Mouse (Mus musculus): ENCODE results near the gene Rassf8. TPM values are rescaled to one million over a fixed set of nuclear protein-coding genes. Genes with fewer than 3 reads are reported as not detected.

Gene Rassf8
- polyA plus RNA-seq, 1 experiment from 2014 or later: 8.7 TPM

DNA sequence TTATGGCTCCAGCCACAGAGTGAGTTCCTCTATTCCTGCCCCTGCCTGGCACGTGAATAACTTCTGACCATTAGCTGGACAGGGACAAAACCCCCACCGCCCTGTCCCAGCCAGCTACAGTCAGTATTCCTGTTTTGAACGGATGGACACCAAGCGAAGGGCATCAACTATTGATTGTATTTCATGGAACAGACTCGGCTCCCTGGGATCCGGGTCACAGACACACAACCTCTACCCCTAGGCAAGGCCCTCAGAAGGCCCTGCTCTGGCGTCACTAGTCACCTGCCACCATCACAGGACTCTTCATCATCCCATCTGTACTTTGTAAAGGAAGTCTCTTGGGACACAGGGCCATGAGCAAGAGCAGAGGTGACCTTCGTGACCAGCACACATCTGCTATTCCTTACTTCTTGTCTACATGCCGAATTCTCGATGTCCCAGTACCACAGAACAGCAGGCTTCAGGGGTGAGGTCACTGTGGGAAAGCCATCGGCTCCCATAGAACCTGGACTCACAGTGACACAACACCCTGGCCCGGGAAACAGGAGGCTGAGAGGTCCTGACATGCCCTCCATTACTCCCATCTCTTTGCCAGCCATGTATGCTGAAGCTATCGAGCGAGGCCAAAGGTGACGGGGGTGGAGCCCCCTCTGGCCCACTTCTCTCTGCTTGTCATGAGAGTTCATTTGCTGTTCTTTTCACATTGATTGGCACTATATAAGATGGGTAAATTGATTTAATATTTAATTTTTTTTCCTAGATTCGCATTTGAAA is 82.7 kb downstream of the Rassf8 start:
- Histone ChIP-seq H3K4me2 (replicated peaks) (no peak overlapping the region), H3K36me3 (no peaks in the 10 kb centered on the region), H3K4me1 (no peaks in the 10 kb centered on the region), H3K9me3 (replicated peaks) (no peaks in the 10 kb centered on the region), H3K27me3 (no peaks in the 10 kb centered on the region), H3K27ac (replicated peaks) (no peak overlapping the region), H3K9ac (no peak overlapping the region), H3K4me3 (replicated peaks) (no peak overlapping the region)
- ATAC-seq (ENCODE audit: insufficient number of reproducible peaks, low FRiP score, low TSS enrichment, low read depth): no peak
- WGBS: 64% methylated on average over 16 of the region's 16 CpGs

DNA sequence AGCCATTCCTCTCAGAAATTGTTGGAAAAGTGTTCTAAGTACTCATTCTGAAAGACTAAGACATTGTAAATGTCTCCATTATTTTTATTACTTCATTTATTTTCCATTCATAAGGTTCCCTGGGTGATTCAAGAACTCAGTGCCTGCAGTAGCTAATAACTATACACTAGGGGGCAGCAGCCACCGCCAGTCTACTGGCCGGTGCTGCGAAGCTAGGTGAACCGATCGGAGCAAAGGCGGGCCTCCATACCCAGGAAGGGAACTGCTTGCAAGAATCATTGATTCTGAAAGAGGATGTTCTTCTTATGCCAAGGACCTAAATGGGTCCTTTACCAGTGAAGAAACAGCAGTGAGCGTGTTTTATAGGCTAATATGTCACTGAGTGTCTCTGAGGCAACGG is 83.6 kb downstream of the Rassf8 start:
- H3K4me3 ChIP-seq (replicated peaks): no peak overlapping the region
- H3K27me3 ChIP-seq: no peaks in the 10 kb centered on the region
- H3K27ac ChIP-seq (replicated peaks): no peak overlapping the region
- H3K9me3 ChIP-seq (replicated peaks): no peaks in the 10 kb centered on the region
- no peaks in the 10 kb centered on the region for H3K36me3 ChIP-seq
- WGBS: 19% methylated on average over 8 of the region's 8 CpGs
- no peak overlapping the region for H3K4me2 ChIP-seq (replicated peaks)
- no peak overlapping the region for H3K9ac ChIP-seq
- ATAC-seq (ENCODE audit: insufficient number of reproducible peaks, low FRiP score, low TSS enrichment, low read depth): no peak
- no peaks in the 10 kb centered on the region for H3K4me1 ChIP-seq

DNA sequence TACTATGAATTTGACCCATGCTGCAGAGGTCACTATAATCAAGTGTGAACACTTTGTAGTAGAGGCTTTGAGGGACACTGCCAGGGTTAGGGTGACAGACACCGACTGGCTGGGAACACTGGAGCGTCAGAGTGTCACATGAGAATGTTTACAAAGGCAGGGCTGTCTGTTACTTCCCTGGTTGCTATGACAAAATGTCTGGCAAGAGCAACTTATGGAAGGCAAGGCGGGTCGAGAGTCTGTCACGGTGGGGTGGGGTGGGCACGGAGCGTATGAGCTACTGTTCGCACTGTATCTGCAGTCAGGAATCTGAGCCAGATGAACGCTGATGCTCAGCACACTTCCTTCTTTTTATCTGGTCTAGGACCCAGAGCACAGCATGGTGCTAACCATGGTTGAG is 84.1 kb downstream of the Rassf8 start:
- no peaks in the 10 kb centered on the region for H3K36me3 ChIP-seq
- H3K4me1 ChIP-seq: no peaks in the 10 kb centered on the region
- no peak overlapping the region for H3K4me2 ChIP-seq (replicated peaks)
- no peak for ATAC-seq (ENCODE audit: insufficient number of reproducible peaks, low FRiP score, low TSS enrichment, low read depth)
- H3K27me3 ChIP-seq: no peaks in the 10 kb centered on the region
- H3K27ac ChIP-seq (replicated peaks): no peak overlapping the region
- H3K4me3 ChIP-seq (replicated peaks): no peak overlapping the region
- 48% methylated on average over 9 of the region's 9 CpGs for WGBS
- no peaks in the 10 kb centered on the region for H3K9me3 ChIP-seq (replicated peaks)
- H3K9ac ChIP-seq: no peak overlapping the region

DNA sequence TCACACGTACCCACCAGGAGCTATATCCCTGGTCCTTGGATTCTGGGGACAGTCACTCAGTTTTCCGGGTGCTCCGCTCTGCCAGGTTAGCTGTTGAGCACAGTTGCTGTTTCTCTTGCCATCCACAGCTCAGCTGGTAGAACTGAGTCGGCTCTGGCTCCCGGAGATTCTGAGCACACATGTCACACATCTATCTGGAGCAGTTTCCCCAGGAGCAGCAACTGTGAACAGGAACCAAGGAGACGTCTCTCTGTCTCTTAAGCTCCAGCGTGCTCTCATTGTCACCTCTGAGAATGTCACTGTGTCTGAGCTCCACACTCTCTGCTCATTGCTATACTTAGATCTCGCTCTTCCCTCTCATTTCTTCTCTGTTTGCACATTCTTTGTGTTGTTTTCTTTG is 86.4 kb downstream of the Rassf8 start:
- no peak overlapping the region for H3K4me2 ChIP-seq (replicated peaks)
- no peak for ATAC-seq (ENCODE audit: insufficient number of reproducible peaks, low FRiP score, low TSS enrichment, low read depth)
- H3K9me3 ChIP-seq (replicated peaks): no peaks in the 10 kb centered on the region
- WGBS: 77% methylated on average over 8 of the region's 8 CpGs
- no peak overlapping the region for H3K27ac ChIP-seq (replicated peaks)
- H3K9ac ChIP-seq: no peak overlapping the region
- no peaks in the 10 kb centered on the region for H3K4me1 ChIP-seq
- H3K4me3 ChIP-seq (replicated peaks): no peak overlapping the region
- no peaks in the 10 kb centered on the region for H3K36me3 ChIP-seq
- no peaks in the 10 kb centered on the region for H3K27me3 ChIP-seq

DNA sequence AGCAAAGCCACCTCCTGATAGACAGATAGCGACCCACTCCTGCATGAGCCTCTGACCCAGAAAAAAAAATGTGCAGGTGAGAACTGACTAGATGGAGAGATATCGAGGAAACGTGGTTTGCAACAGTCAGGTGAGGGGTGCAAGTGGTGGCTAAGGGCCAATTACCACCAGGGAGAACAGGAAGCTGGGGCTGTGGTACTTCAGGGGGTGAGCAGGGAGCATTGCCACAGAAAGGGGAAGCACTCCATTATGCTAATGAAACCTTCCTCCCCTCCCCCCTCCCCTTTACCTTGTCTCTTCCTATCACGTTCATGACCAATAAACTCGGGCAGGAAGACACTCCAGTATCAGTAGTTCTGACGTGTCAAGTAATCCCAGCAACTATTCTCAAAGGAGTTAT is 88.8 kb downstream of the Rassf8 start:
- Histone ChIP-seq H3K9me3 (replicated peaks) (no peaks in the 10 kb centered on the region), H3K9ac (no peak overlapping the region), H3K27me3 (no peaks in the 10 kb centered on the region), H3K4me1 (no peaks in the 10 kb centered on the region), H3K4me3 (replicated peaks) (no peak overlapping the region), H3K4me2 (replicated peaks) (no peak overlapping the region), H3K36me3 (no peaks in the 10 kb centered on the region), H3K27ac (replicated peaks) (no peak overlapping the region)
- no peak for ATAC-seq (ENCODE audit: insufficient number of reproducible peaks, low FRiP score, low TSS enrichment, low read depth)
- WGBS: 46% methylated on average over 6 of the region's 6 CpGs

DNA sequence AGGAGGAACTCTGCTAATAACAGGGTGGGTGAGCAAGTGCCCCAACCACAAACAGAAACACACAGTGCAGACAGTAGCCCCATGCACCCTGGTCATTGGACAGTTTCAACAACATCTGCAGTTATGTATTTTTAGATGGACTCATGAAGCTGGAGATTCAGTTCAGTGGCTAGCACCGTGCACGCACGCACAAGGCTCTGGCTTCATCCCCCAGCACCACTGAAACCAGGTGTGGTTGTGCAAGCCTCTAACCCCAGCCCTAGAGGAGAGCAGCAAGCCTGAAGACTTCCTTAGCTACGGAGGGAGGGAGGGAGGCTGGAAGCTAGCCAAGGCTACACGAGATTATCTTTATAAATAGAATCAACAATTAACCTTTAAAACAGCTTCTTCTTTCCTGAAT is 99.1 kb downstream of the Rassf8 start:
- 48% methylated on average over 5 of the region's 5 CpGs for WGBS
- Histone ChIP-seq H3K4me1 (no peaks in the 10 kb centered on the region), H3K4me3 (replicated peaks) (no peak overlapping the region), H3K27me3 (no peaks in the 10 kb centered on the region), H3K36me3 (no peaks in the 10 kb centered on the region), H3K27ac (replicated peaks) (no peak overlapping the region), H3K4me2 (replicated peaks) (no peak overlapping the region), H3K9me3 (replicated peaks) (no peaks in the 10 kb centered on the region), H3K9ac (no peak overlapping the region)
- no peak for ATAC-seq (ENCODE audit: insufficient number of reproducible peaks, low FRiP score, low TSS enrichment, low read depth)

DNA sequence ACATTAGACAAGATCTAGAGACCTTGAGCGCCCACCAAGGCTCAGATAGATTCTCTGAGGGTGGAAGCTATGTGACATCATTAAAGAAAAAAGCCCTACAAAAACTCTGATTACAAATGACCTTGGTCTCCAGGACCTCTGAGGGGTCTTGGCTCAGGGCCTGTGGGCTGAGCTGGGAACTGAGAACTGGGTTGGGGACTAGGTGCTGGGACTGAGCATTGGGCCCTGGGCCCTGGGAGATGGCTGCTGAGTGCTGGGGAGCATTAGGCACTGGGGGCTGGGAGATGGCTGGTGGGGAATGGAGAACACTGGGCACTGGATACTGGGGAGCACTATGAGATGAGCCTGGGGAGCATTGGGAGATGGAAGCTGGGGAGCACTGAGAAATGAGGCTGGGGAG is 99.5 kb downstream of the Rassf8 start:
- Histone ChIP-seq H3K27ac (replicated peaks) (no peak overlapping the region), H3K9me3 (replicated peaks) (no peaks in the 10 kb centered on the region), H3K4me3 (replicated peaks) (no peak overlapping the region), H3K27me3 (no peaks in the 10 kb centered on the region), H3K4me2 (replicated peaks) (no peak overlapping the region), H3K9ac (no peak overlapping the region), H3K4me1 (no peaks in the 10 kb centered on the region), H3K36me3 (no peaks in the 10 kb centered on the region)
- 63% methylated on average over 1 of the region's 1 CpGs for WGBS
- no peak for ATAC-seq (ENCODE audit: insufficient number of reproducible peaks, low FRiP score, low TSS enrichment, low read depth)

DNA sequence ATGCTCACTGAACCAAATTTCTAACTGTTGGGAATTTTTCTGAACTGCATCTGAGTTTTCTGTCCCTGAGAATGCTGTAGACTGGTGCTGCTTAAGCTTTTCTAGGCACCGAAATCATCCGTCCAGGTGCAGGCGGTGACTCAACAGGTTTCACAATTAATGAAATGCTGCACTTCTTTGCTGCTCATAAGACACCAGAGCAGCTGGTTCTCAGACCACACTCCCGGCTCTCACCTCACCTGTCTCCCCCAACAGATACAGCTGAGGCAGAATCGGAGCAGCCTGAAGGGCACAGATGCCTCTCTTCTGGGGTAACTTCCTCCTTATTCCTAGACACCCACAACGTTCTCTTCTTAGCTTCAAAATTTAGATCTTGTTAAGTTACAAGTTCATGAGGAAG is 100.4 kb downstream of the Rassf8 start:
- Histone ChIP-seq H3K4me2 (replicated peaks) (no peak overlapping the region), H3K9ac (no peak overlapping the region), H3K27me3 (no peaks in the 10 kb centered on the region), H3K27ac (replicated peaks) (no peak overlapping the region), H3K36me3 (no peaks in the 10 kb centered on the region), H3K4me3 (replicated peaks) (no peak overlapping the region), H3K4me1 (no peaks in the 10 kb centered on the region), H3K9me3 (replicated peaks) (no peaks in the 10 kb centered on the region)
- ATAC-seq (ENCODE audit: insufficient number of reproducible peaks, low FRiP score, low TSS enrichment, low read depth): no peak
- 70% methylated on average over 6 of the region's 6 CpGs for WGBS

DNA sequence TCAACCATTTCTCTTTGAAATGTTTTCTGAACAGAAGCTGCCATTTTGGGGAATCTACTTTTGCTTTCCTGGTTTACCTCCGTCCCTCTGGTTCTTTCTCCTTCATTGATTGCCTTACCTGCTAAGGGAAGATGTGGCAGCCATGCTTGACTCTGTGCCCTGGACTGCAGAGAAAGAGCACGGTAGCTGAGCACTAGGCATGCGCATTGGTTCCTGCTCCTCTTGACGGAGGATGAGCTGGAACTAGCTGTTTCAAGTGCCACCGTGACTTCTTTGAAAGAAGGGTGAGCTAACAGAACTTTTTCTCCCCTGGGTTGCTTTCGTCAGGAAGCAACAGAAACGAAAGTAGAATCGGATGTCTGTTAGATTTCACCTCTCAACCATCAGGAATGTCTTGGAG is 101.1 kb downstream of the Rassf8 start:
- H3K4me2 ChIP-seq (replicated peaks): no peak overlapping the region
- H3K36me3 ChIP-seq: no peaks in the 10 kb centered on the region
- no peaks in the 10 kb centered on the region for H3K27me3 ChIP-seq
- H3K27ac ChIP-seq (replicated peaks): no peak overlapping the region
- no peaks in the 10 kb centered on the region for H3K9me3 ChIP-seq (replicated peaks)
- ATAC-seq (ENCODE audit: insufficient number of reproducible peaks, low FRiP score, low TSS enrichment, low read depth): no peak
- no peaks in the 10 kb centered on the region for H3K4me1 ChIP-seq
- no peak overlapping the region for H3K9ac ChIP-seq
- WGBS: 89% methylated on average over 8 of the region's 8 CpGs
- no peak overlapping the region for H3K4me3 ChIP-seq (replicated peaks)

DNA sequence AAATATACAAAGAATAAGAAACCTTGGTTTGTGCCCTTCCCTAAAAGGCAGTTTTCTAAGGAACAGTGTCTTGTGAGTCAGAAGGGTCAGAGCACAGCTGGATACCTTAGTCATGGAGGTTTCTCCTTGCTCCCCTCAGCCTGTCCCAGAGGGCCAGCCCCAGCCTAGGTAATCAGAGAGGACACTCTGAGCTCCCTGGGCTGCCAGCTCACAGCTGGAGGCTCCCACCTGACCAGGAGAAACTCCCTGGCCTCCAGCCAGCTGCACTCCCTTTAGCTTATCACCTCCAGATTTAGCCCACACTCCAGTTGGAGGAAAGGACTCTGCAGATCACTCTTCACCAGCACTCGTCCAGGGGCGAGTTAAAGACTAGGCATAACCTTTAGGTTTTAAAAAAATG is 104.2 kb downstream of the Rassf8 start:
- H3K9me3 ChIP-seq (replicated peaks): no peaks in the 10 kb centered on the region
- no peak overlapping the region for H3K4me2 ChIP-seq (replicated peaks)
- WGBS: 47% methylated on average over 2 of the region's 2 CpGs
- no peak overlapping the region for H3K27ac ChIP-seq (replicated peaks)
- no peak overlapping the region for H3K9ac ChIP-seq
- peaks cover 9% of the 10 kb centered on the region for H3K4me1 ChIP-seq
- H3K4me3 ChIP-seq (replicated peaks): no peak overlapping the region
- H3K36me3 ChIP-seq: no peaks in the 10 kb centered on the region
- no peak for ATAC-seq (ENCODE audit: insufficient number of reproducible peaks, low FRiP score, low TSS enrichment, low read depth)
- H3K27me3 ChIP-seq: no peaks in the 10 kb centered on the region

DNA sequence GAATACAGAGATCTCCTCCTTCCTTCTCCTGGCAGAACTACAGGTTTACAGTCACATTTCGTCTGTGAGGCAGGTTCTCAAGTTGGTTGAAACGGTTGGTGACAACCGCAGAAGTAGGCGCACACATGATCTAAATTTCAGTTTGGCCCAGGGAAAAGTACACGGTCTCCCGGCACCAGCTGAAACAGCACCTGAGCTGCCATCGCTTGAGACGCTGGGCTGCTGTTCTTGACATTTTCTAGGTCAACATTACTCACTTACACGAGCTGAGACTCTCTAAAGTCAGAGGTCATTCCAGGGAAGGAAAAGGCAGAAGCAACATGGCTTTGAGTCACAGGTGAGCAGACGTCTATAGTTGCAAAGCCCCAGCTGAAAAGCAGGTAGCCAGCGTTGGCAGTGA is 105.4 kb downstream of the Rassf8 start:
- 78% methylated on average over 11 of the region's 11 CpGs for whole genome bisulfite sequencing

DNA sequence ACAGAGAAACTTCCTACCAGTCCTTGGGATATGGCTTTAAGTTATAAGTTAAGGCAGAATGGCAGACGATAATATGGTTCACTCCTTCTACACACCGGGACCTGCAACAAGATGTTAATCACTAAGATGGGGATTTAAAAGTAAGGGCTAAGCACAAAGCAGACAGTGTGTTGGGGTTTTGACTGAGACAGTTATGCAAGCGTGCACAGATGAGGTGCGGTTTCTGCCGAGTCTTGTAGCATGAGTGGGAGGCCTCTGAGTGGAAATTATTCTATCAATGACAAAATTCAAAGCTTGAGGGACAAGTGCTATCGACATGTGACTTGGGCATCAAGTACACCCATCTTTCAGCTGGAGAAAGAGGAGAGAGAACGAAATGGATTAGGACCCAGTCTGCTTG is 106.2 kb downstream of the Rassf8 start:
- H3K9ac ChIP-seq: no peak overlapping the region
- H3K27me3 ChIP-seq: no peaks in the 10 kb centered on the region
- no peak overlapping the region for H3K4me3 ChIP-seq (replicated peaks)
- H3K9me3 ChIP-seq (replicated peaks): no peaks in the 10 kb centered on the region
- no peak overlapping the region for H3K27ac ChIP-seq (replicated peaks)
- no peak for ATAC-seq (ENCODE audit: insufficient number of reproducible peaks, low FRiP score, low TSS enrichment, low read depth)
- H3K4me1 ChIP-seq: peaks cover 15% of the 10 kb centered on the region
- 89% methylated on average over 7 of the region's 7 CpGs for WGBS
- no peaks in the 10 kb centered on the region for H3K36me3 ChIP-seq
- H3K4me2 ChIP-seq (replicated peaks): no peak overlapping the region

More for the DNA sequence above, 105.4 kb downstream of the Rassf8 start:
- Histone ChIP-seq H3K27ac (replicated peaks) (no peak overlapping the region), H3K9me3 (replicated peaks) (no peaks in the 10 kb centered on the region), H3K27me3 (no peaks in the 10 kb centered on the region), H3K4me2 (replicated peaks) (no peak overlapping the region), H3K9ac (no peak overlapping the region), H3K36me3 (no peaks in the 10 kb centered on the region), H3K4me3 (replicated peaks) (no peak overlapping the region), H3K4me1 (peaks cover 15% of the 10 kb centered on the region)
- ATAC-seq (ENCODE audit: insufficient number of reproducible peaks, low FRiP score, low TSS enrichment, low read depth): no peak
